Mouse (Mus musculus) B cell, adult (primary cell): ENCODE data around the gene Slc16a4. TPM values are rescaled to one million over a fixed set of nuclear protein-coding genes. Genes with fewer than 3 reads are reported as not detected.

Experiments used
- total RNA-seq: library from RNA; stranded (reverse); gene quantifications from 4 replicates; pipeline ENCODE4 v1.2.4, GENCODE M21; 2023; ENCODE audit not compliant: inconsistent age

Gene Slc16a4
- 0.42 to 0.90 TPM (median 0.59 TPM) in 4 replicates for total RNA-seq

DNA sequence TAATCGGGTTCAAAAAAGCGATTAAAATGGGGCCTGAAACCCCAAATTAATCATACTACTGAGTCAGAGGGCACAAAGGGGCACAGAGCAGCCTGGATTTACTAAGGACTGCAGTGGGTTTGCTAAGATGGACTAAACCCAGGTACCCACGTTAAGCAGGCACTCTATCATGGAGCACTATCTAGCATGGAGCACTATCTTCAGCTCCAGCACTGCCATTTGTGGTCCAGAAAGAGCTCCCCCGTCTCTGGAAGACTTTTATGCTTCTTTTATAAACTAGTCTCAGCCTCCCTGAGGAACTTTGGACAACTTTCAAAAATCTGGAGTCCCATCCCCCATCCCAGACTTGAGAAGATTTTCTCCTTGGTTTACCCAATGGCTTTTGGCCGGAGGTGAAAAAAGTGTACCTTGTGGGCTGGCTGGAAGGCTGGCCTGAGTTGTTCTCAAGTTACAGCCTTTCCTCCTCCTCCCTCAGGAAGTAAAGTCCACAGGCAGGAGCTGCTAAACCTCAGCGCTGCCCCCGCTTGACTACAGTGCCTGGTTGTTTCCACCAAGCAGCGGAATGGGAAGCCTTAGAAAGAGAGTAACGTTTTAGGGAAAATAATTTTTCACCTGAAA is at the start of gene Slc16a4:
Slc16a4 (plus strand) TSS at position 467 of the 618 bp plus-strand sequence.

DNA sequence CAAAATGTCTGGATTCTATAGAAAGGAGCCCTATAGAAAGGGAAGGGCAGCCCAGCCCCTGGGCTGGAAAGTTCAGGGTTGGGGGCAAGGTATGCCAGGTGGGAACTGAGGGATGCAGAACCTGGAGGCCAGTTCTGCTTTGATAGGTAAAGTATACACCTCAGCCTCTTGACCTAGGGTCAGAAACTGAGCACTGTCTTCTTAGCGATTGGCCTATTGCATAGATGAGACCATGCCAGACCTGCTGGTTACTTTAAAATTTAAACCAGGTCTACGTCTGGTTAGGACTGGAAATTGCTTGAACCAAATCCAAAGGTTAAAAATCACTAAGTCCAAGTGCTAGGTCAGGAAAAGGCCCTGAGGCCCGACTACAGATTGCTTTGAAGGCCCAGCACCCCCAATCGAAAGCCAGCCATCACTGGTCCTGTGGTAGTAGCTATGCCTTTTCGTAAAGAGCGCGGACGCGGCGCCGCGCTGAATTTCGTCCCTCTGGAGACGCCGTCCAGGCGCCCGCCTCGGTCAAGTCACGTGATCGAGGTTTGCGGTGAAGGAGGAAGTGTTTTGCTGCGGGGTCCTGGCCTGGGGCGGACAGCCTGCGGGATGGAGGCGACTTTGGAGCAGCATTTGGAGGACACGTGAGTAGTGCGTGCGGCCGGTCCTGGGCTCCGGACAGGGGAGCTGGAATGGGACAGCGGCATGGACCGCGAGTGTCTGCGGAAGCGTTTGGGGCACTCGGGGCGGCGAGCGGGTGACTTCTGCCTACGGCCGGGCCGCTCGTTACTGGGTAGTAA is 12.4 kb upstream of the Slc16a4 start, which contains the start of gene Lamtor5:
Lamtor5 (plus strand) TSS at position 380 of the 791 bp plus-strand sequence.

DNA sequence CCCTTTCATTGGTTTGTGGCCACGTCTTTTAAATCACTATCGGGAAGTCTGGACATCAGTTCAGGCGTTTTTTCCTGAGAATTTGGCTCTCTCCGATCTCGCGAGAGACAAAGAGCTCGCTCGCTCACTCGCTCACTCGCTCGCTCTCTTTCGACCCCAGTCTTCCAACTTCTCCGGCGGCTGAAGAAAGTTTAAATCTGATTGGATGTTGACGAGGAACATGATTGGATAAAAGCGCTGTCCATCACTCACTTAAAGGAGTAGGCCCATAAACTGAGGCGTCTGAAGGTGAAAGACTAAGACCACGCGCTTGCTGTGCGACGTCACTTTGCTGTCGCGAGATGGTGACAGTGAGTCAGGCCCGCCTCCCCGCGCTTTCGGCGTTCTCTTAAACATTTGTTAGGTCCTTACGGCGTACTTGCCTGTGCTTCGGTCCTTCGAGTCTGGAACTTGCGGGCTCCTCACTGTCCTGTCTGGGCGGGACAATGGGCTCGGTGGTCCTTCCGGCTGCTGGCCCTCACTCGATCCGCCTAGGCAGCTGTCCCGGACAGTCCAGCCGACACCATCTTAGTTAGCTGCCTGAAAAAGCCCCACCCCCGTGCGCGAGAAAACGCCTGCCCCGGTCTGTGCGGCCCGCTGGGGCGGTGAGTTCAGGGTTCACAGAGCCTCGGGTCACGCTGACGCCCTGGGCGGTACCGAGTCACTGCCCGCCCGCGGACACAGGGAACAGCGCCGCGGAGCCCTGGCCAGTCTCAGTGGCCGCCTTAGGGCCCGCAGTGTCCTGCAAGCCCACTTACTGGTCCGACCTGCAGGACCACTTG is 42.6 kb downstream of the Slc16a4 start, which contains the start of gene Rbm15:
Rbm15 (minus strand) TSS at position 293 of the 821 bp plus-strand sequence.

Other genes starting within 250 kb of the Slc16a4 start
- 0.16 to 0.39 TPM (median 0.22 TPM) in 4 replicates for gene Kcna2, start 190.1 kb upstream of the Slc16a4 start, total RNA-seq
- gene Kcna10, start 108.2 kb upstream of the Slc16a4 start, total RNA-seq: not detected in 4 replicates
- not detected in 4 replicates for gene Cym, start 69.5 kb upstream of the Slc16a4 start, total RNA-seq
- not detected in 4 replicates for gene A630076J17Rik, start 60.6 kb upstream of the Slc16a4 start, total RNA-seq
- not detected in 4 replicates for gene Prok1, start 51.5 kb upstream of the Slc16a4 start, total RNA-seq
- 44.5 to 56.1 TPM (median 48.4 TPM) in 4 replicates for gene Lamtor5, start 12.4 kb upstream of the Slc16a4 start, total RNA-seq
- 62.7 to 70.0 TPM (median 66.3 TPM) in 4 replicates for gene Rbm15, start 42.4 kb downstream of the Slc16a4 start, total RNA-seq
- not detected in 4 replicates for gene Kcnc4, start 168.3 kb downstream of the Slc16a4 start, total RNA-seq
- gene Slc6a17, start 226.8 kb downstream of the Slc16a4 start, total RNA-seq: not detected in 4 replicates